Mouse (Mus musculus): ENCODE data around the gene Olfr325.

Gene Olfr325

GRCm38 (mm10) chr11:58630401-58630800 is 52.9 kb downstream of the Olfr325 start, which contains the start of gene Olfr323:
Olfr323 (minus strand) TSS chr11:58630501.
- no peak for DNase-seq (ENCODE audit: low read depth, low spot score)
